Mouse (Mus musculus) layer of hippocampus, adult 2 months (tissue): ENCODE measurements around the gene Rnf43. TPM values are rescaled to one million over a fixed set of nuclear protein-coding genes. Genes with fewer than 3 reads are reported as not detected.

Experiments used
- DNase-seq, 2 experiments: peaks; one replicate each; pipeline ENCODE4 v3.0.0; 2022; ENCODE audit warnings: low spot score in 2 of 2
- H3K27ac ChIP-seq: fragments of 200-600 bp; 2 replicates; pipeline ENCODE4 v1.8.1; 2022
- H3K4me3 ChIP-seq: fragments of 200-600 bp; 2 replicates; pipeline ENCODE4 v1.8.1; 2022; ENCODE audit warnings: mild to moderate bottlenecking
- CTCF ChIP-seq: fragments of 200-600 bp; conservative IDR thresholded peaks from 2 replicates; pipeline ENCODE4 v1.8.1; 2022; ENCODE audit warnings: antibody characterized with exemption, mild to moderate bottlenecking, moderate library complexity
- total RNA-seq, 2 experiments: library from RNA; stranded (reverse); gene quantifications; 2 replicates each; pipeline ENCODE4 v1.2.3; 2021

Gene Rnf43
- total RNA-seq, 2 experiments from 2014 or later: 3.1 to 3.9 TPM

DNA sequence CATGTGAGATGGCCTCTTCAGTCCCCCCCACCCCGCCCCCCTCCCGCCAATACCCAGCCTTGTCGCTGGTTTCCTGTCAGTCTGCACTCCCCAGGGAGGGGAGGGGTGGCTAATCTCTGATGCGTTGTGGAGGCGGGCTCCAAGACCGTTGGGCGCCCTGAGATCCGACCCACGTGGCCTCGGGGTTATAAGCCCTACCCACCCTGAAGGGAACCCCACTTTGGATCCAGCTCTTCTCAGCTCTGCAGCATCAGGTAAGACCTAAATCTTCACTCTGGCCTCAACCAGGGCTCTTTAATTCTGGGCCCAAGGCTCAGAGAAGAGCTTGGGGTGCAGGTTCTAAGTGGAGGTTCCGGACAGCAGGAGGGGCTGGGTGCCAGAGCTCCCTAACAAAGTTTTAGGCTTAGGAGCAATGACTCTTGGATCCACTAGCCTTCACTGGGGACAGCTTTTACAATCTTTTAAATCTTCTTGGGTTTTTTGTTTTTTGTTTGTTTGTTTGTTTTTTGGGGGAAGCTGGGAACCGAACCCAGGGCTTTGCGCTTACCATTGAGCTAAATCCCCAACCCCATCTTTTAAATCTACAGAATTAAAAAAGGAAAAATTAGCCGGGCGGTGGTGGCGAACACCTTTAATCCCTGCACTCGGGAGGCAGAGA is 93.0 kb downstream of the Rnf43 start:
- no peak for DNase-seq
- no peak for TF ChIP-seq CTCF
- H3K4me3 ChIP-seq: peak overlapping the region; percentile 15; the same call in 1 of the 2 replicates
- H3K27ac ChIP-seq: no peak overlapping the region

DNA sequence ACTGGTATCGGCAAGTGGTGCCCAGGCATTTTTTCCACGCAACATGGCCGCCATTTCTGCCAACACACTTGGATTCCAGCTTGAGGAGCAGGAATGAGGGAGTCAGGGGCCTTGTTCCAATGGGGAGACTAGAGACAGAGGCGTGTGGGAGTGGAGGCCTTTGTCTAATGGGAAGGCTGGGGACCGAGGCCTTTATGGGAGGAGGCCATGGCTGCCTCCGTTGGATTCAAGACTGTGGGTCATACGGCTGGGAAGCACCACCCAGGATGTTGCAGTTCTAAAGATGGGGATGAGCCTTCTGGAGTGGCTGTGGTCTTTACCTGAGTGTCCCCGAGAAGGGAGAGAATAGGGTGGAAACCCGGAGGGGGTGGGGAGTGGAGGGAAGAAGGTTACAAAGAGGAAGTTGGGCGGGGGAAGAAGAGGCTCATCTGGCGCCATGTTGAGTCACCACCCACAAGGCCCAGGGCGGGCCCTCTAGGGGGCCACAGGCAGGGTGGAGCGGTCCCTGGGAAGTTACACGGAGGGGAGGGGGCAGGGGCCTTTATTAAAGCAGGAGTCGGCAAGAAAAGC is 93.8 kb downstream of the Rnf43 start:
- DNase-seq: no peak
- TF ChIP-seq CTCF: no peak
- H3K4me3 ChIP-seq: no peak overlapping the region

DNA sequence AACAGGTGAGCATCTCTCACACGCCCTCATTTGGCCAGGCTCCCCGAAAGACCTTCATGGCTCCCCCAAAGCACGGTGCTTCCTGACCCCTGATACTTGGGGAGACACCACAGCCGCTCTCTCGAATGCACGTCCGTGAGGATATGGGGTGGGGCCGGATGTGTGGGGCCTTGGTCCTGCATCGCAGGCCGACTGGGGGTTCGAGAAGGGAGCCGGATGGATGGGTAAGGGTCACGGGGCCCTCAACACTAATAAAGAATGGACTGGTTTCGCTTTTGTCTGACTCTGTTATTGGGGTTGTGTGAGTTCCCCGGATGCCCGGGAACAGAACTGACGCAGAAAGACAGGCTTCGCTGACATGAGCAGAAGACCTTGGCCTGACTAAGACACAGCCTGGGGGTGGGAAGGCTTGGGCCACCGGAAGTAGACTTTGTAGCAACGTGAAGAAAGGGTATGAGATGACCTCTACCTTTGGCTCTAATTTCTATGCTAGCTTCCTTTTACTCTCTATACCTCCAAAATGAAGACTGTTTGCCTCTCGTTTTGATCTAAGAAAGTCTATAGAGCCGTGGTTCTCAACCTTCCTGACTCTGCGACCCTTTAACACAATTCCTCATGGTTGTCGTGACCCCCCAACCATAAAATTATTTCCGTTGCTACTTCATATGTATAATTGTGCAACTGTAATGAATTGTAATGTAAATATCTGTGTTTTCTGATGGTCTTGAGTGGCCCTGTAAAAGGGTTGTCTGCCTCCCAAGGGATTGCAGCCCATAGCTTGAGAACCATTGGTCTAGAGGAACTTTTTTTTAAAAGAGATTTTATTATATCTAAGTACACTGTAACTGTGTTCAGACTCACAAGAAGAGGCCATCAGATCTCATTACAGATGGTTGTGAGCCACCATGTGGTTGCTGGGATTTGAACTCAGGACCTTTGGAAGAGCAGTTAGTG is 94.8 kb downstream of the Rnf43 start:
- DNase-seq: no peak
- no peak for TF ChIP-seq CTCF
- Histone ChIP-seq H3K27ac (no peak overlapping the region), H3K4me3 (no peak overlapping the region; the same call in 1 of the 2 replicates)

More for the DNA sequence above, 93.8 kb downstream of the Rnf43 start:
- no peak overlapping the region for H3K27ac ChIP-seq

DNA sequence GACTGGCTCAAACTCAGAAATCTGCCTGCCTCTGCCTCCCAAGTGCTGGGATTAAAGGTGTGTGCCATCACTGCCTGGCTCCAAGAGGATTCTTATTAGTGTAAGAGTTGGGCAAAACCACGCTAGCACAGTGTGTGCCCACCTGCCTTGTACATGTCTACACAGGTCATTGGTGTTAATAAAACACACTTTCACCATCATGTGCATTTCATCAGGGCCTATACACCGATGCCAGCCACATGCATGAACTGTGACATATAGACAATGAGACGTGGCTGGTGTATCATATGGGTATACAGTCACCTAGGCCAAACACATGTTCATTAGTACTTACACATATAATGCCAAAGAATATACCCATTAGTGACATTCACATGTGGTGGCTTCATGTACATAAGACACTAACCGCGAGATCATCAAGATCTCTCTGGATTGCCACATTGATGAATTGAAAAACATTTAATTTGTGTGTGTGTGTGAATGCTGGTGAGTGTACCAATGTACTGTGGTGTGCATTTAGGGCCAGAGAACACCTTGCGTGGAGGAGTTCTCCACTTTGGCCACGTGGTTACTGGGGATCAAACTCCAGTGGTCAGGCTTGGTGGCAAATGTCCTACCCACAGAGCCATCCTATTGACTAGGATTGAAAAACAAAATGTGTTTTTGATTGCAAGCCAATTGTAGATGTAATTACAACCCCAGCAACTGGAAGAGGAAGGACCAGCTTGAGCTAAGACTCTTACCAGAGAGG is 95.8 kb downstream of the Rnf43 start:
- TF ChIP-seq CTCF: no peak
- DNase-seq: no peak
- Histone ChIP-seq H3K4me3 (no peak overlapping the region), H3K27ac (no peak overlapping the region)

- no peak for TF ChIP-seq CTCF
- no peak for DNase-seq
- Histone ChIP-seq H3K4me3 (no peak overlapping the region), H3K27ac (peak overlapping the region; percentile 98; the same call in 1 of the 2 replicates)
These were observed 96.6 kb downstream of the Rnf43 start for GRCm38 (mm10) chr11:87758957-87759608.

DNA sequence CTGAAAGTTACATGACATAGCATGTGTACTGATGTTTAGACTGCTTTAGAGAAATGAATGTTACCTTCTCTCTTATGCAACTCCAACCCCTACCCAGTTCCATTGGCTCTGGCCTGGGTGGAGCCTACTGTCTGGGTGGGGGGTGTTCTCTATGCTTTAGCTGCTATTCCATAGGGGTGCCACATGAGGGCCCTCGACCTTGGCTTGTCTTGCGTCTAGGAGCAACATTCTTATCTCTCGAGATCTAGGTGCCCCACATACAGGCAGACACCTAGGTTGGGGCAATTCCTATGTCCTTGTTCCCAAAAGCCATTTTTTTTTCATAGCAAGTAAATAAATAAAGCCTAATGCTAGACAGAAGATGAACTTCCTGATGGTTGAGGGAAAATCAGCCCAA is 97.1 kb downstream of the Rnf43 start:
- H3K4me3 ChIP-seq: peak overlapping the region; percentile 67; the same call in 1 of the 2 replicates
- H3K27ac ChIP-seq: peak overlapping the region; percentile 98
- peak; percentile 57 to 65 for DNase-seq

DNA sequence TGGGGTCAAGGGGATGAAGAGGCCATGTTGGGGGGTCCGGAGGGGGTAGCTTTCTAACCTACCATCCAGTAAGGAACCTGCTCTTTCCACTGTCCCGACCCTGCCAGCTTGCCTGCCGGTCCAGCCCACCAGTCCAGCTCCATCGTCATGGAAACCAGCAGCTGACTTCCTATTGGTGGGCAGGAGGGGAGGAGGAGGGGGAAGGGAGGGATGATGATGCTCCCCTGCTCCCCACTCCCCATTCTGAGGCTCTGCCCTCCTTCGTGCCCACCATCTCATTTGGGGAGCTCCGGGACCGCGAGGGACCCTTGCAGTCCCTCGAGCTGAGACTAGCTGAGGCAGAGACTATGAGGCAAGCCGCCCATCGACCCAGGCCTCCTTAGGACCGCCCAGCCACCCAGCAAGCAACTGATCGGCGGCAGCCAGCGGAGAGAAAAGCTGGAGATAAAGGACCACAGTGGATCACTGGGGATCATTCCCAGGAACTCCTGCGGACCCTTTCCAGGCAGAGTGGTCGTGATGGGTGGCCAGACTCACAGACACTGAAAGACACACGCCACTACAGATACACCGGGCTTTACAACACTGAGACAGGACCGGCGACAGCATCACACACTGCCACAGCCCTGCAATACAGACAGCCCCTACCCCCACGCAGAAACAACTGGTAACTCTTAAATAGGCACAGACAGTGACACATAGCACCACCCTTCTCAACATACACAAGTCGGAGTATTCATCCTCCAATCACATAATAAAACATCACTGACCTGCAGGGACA is 98.0 kb downstream of the Rnf43 start, which contains the start of gene Tspoap1:
Tspoap1 (plus strand) TSS at position 241 of the 781 bp plus-strand sequence.
- peak; percentile 78 to 86 for DNase-seq
- TF ChIP-seq CTCF: no peak
- Histone ChIP-seq H3K27ac (peak within 1 kb of the TSS; percentile 98), H3K4me3 (peak within 1 kb of the TSS; percentile 67)

More for the DNA sequence above, 97.1 kb downstream of the Rnf43 start:
- peak; percentile 74 for TF ChIP-seq CTCF

DNA sequence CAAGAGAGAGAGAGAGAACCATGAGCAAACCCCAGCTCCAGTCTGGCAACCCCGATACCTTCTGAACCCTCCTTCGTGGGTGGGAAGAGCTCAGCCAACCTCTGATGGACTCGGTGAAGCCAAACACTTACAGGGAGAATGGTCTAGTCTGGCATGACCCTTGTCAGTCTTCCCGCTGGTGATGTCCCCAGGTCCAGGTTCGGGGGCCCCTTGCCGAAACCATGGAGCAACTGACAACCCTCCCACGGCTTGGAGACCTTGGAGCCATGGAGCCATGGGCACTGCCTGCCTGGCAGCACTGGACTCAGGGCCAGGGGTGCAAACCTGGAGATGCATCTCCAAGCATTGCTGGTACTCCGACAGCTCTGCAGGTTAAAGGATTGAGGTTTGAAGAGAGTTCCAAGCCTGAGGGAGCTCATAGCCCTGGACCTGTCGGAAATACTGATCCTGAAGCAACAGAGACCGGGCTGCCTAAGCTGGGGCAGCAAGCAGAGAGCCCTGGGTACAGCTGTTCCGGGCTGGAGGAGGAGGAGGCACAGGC is 98.7 kb downstream of the Rnf43 start:
- Histone ChIP-seq H3K27ac (peak overlapping the region; percentile 98), H3K4me3 (peak overlapping the region; percentile 67)
- no peak for TF ChIP-seq CTCF
- no peak for DNase-seq

- no peak for TF ChIP-seq CTCF
- no peak for DNase-seq
- H3K27ac ChIP-seq: peak overlapping the region; percentile 98
- H3K4me3 ChIP-seq: peak overlapping the region; percentile 67
These were observed 99.5 kb downstream of the Rnf43 start for GRCm38 (mm10) chr11:87761806-87762701.
